Mouse (Mus musculus) lung, postnatal 0 days (tissue): ENCODE results near the gene Ksr2.

Experiments used
- CTCF ChIP-seq: IDR thresholded peaks from 2 replicates; pipeline ENCODE4 v1.5.1; 2016; ENCODE audit warnings: antibody characterized with exemption, mild to moderate bottlenecking
- EP300 ChIP-seq: IDR thresholded peaks from 2 replicates; pipeline ENCODE4 v1.6.1; 2016; ENCODE audit warnings: antibody characterized with exemption, mild to moderate bottlenecking, control low read depth

DNA sequence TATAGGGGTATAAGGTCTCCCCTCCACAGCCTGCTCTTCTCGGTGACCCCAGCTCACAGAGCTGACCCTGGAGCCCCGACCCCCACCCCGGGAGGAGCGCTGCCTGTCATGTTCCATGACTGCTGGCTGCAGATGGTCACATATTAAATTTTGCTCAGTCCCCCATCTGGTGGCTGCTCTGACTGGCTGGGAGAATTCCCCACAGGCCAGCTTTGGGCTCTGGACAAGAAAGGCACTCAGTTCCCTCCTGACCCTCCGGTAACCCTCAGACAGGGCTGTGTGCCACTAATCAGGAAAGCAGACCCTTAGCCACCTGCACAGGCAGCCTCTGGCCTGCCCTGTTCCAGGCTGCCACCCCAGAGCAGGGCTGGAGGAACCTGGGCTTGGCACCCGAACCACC lies 405.0 kb downstream of the Ksr2 start:
- TF ChIP-seq EP300 (no peak), CTCF (no peak)
